In genomic region chrX:157482842-157483241, GRCm38 (mm10) we compare ENCODE assay signal across 16 mouse cellular contexts.
"Had no signal": no experiment of that assay in that cellular context is flagged by ENCODE, and none has a peak within 500 bp of the region (broad histone marks: within the 10 kb centered on the region; RNA-seq: fewer than 3 reads in every experiment).

No protein-coding gene starts in this region.

- H3K9ac ChIP-seq: limb, embryonic 13.5 days; liver, embryonic 14.5 days; neural tube, embryonic 15.5 days; stomach, embryonic 15.5 days had no signal

- H3K36me3 ChIP-seq: limb, embryonic 13.5 days; midbrain, embryonic 10.5 days; neural tube, embryonic 15.5 days; stomach, embryonic 15.5 days had no signal

- H3K27ac ChIP-seq: layer of hippocampus, adult 2 months; limb, embryonic 13.5 days; liver, embryonic 14.5 days; midbrain, embryonic 10.5 days; neural tube, embryonic 15.5 days; stomach, embryonic 15.5 days had no signal

- H3K4me2 ChIP-seq: limb, embryonic 13.5 days; neural tube, embryonic 15.5 days; stomach, embryonic 15.5 days had no signal

- DNase-seq: kidney, postnatal 10 days; kidney, postnatal 4 days; left cerebral cortex, postnatal 4 days; lung, adult 18-20 months; lung, postnatal 4 days; midbrain, embryonic 14.5 days; right cerebral cortex, postnatal 4 days; spleen, adult 18-20 months; thymus, postnatal 4 days had no signal

- H3K4me1 ChIP-seq: limb, embryonic 13.5 days; midbrain, embryonic 10.5 days; neural tube, embryonic 15.5 days; stomach, embryonic 15.5 days had no signal

- H3K27me3 ChIP-seq: limb, embryonic 13.5 days; neural tube, embryonic 15.5 days; stomach, embryonic 15.5 days had no signal

- H3K9me3 ChIP-seq: limb, embryonic 13.5 days; midbrain, embryonic 10.5 days; neural tube, embryonic 15.5 days; stomach, embryonic 15.5 days had no signal

- H3K4me3 ChIP-seq: layer of hippocampus, adult 2 months; limb, embryonic 13.5 days; midbrain, embryonic 10.5 days; myocyte; neural tube, embryonic 15.5 days; stomach, embryonic 15.5 days had no signal
